In the genomic region with DNA sequence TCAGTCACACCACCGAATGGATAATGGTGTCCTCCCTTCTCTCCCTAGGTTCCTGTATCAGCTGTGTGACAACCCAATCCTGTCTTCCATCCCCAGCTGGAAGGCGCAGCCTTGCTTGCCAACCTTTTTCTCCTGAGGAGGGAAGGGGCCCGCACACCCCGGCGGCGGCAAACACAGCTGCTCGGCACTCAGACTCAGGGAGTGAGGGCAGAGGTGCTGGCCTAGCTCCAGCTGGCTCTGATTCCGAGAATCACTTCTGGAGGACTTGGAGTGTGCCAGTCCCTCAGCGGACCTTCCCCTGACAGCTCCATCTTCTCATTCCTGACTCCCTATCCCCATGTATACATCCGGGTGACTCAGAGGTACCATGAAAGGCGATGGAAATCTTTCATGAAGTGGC, we compare ENCODE assay signal across 10 mouse cellular contexts. TPM values are rescaled to one million over a fixed set of nuclear protein-coding genes. Genes with fewer than 3 reads are reported as not detected.
A peak's percentile ranks its signal among the peaks of the same experiment; 100 is the strongest.
DNase-seq lines count a peak whose midpoint lies in the region; ATAC-seq lines count a peak whose summit lies in the region.
"Had no signal": no experiment of that assay in that cellular context is flagged by ENCODE, and none has a peak within 500 bp of the region (broad histone marks: within the 10 kb centered on the region; RNA-seq: fewer than 3 reads in every experiment).

No protein-coding gene starts in this region.

- 0 out of 2 replicates have a peak, but pooled peaks have one; percentile 29 for ATAC-seq in heart, embryonic 14.5 days (ENCODE audit: insufficient number of reproducible peaks, insufficient read depth, low FRiP score, low read depth)

- intact Hi-C loops in left cerebral cortex, postnatal 4 days (cut with DNase I), result no loop called here

- H3K4me3 ChIP-seq in heart, embryonic 14.5 days (ENCODE audit: control insufficient read depth in 1 of 2, insufficient read depth in 1 of 2, low read depth in 1 of 2, low read length in 2 of 2), result no peak overlapping the region

- no peak overlapping the region for H3K9ac ChIP-seq in heart, embryonic 14.5 days (ENCODE audit: low read length)

- no peaks in the 10 kb centered on the region for H3K9me3 ChIP-seq in heart, embryonic 14.5 days (ENCODE audit: control insufficient read depth, low read length)

- H3K36me3 ChIP-seq in heart, embryonic 14.5 days (ENCODE audit: control insufficient read depth, insufficient read depth, low read length), result no peaks in the 10 kb centered on the region

- H3K27me3 ChIP-seq in heart, embryonic 14.5 days (ENCODE audit: control insufficient read depth, insufficient read depth, low read length), result no peaks in the 10 kb centered on the region

- WGBS in heart, embryonic 14.5 days, result 26% methylated on average over 11 of the region's 11 CpGs

- H3K4me2 ChIP-seq in heart, embryonic 14.5 days (ENCODE audit: low read length), result 0 out of 2 replicates have a peak overlapping the region, but pooled peaks have one; percentile 4

- peak; percentile 20 to 47 for DNase-seq in frontal cortex, postnatal 10 days (ENCODE audit: low spot score in 2 of 2)
- no peak for DNase-seq in frontal cortex, postnatal 25 days (ENCODE audit: low spot score in 2 of 2)
- DNase-seq in adipocyte (ENCODE audit: low spot score), result peak; percentile 84
- peak; percentile 94 for DNase-seq in left cerebral cortex, postnatal 4 days
- peak; percentile 73 for DNase-seq in ovary, adult 18-20 months (ENCODE audit: low spot score)
- no peak for DNase-seq in urinary bladder, postnatal 14 days (ENCODE audit: low spot score)
- DNase-seq in cerebellum, adult 9-10 months, result no peak

- H3K4me1 ChIP-seq in heart, embryonic 14.5 days (ENCODE audit: control insufficient read depth in 2 of 2, insufficient read depth in 2 of 2, low read length in 2 of 2), result peaks cover 32 to 34% of the 10 kb centered on the region in 2 experiments

- peak overlapping the region; percentile 35 to 50; a peak in 3 of 4 replicates for H3K27ac ChIP-seq in heart, embryonic 14.5 days (replicated peaks in 1 of 2; ENCODE audit: control insufficient read depth in 1 of 2, insufficient read depth in 1 of 2, low read depth in 2 of 2, low read length in 2 of 2)

RNA-seq across cellular contexts. Expression of gene Ccdc182, which starts 36.9 kb away (rescaled TPM):
- not detected in 2 replicates for polyA plus RNA-seq in heart, embryonic 14.5 days (2014; fragmentation: Nextera tagmentation; extraction: Ambion mirVana)
- total RNA-seq in left cerebral cortex, postnatal 4 days (2021), result not detected
- total RNA-seq: common myeloid progenitor, adult 5-6 weeks; layer of hippocampus, postnatal 36 days had no signal

Comparison
In these comparisons a context has a peak if more than half of its experiments do, and no peak if none do; other contexts are left out.
1. DNase-seq: peak in frontal cortex, postnatal 10 days (2 of 2), adipocyte (single experiment), left cerebral cortex, postnatal 4 days (single experiment) and ovary, adult 18-20 months (single experiment); none in frontal cortex, postnatal 25 days (0 of 2), urinary bladder, postnatal 14 days (single experiment) and cerebellum, adult 9-10 months (single experiment).